Mouse (Mus musculus) gonadal fat pad, adult 2 months (tissue): ENCODE measurements around the gene Ddx27. TPM values are rescaled to one million over a fixed set of nuclear protein-coding genes. Genes with fewer than 3 reads are reported as not detected.

Experiments
- DNase-seq: peaks from one replicate; pipeline ENCODE4 v3.0.0-alpha.2; 2012; ENCODE audit warnings: low read depth
- polyA plus RNA-seq: library from polyadenylated mRNA; depleted of rRNA; stranded (reverse); fragments of >200 nt; gene quantifications from 2 replicates; pipeline ENCODE4 v1.2.3, GENCODE M21; 2012

The Ddx27 gene
- polyA plus RNA-seq, 1 experiment: 26.0 TPM

DNA sequence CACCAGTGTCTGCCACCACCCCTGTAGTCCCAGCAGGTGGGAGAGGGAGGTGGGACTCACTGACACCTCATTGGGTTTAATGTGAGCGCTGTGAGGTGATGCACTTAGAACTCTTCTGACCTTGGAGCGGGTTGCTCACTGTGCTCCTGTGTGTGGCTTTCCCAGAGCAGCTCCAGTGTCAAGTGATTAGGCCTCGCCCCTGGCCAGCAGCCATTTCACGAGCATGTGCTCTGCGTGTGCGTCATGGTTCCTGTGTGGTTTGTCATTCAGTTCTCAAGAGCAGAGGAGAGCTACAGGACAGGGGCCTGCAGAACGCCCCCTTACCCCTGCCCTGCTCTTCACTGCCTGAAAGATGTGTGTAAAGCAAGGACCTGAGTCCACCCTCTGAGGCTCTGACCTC is 13.6 kb downstream of the Ddx27 start:
- DNase-seq: no peak

DNA sequence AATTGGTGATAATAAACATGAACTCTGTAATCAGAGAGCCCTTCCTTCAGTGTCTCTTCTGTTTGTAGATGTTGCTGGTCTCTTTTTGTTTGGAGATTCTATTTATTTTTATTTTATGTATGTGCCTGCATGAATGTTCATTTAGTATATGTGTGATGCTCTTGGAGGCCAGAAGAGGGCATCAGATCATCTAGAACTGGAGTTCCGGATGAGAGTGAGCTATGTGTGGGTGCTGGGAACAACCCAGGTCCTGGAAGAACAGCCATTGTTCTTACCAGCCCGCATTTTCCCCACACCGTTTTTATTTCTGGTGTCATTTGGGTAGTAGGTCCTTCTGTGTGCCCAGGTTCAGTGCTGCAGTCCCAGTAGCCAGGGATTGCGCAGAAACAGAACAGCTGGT is 15.5 kb downstream of the Ddx27 start:
- DNase-seq: no peak

DNA sequence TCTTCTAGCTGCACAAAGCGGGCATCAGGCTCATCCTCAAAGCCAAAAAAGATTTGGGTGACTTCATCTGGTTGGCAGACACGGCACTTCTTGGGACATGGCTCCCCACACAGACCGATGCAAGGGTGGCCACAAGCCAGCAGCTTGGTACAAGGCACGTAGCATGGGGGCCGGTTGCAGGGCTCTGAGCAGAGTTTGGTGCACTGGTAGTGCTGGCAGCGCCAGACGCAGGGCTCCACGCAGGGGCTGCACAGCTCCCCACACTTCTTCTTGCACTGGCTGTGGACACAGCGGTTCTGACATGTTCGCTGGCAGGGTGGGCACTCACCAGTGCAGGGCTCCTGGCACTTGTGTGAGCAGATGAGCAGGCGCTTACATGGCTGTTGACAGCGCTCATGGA is 22.7 kb downstream of the Ddx27 start:
- DNase-seq: no peak

DNA sequence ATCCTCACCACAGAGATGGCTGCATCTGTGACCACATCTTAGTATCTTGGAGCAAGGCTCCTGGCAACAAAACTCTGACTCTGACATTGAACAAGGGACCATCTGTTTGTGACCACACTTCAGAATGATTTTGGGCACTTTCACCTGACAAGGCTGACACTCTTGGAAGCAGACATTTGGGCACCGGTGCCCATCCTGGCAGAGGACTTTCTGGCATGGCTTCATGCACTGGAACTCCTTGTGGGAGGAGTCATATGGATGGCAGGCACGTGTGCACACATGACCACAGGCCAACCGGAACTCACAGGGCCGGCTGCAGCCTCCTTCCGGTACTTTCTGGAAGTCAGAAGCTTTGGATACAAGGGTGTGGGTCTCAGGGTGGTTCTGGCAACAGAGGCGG is 23.3 kb downstream of the Ddx27 start:
- DNase-seq: no peak

DNA sequence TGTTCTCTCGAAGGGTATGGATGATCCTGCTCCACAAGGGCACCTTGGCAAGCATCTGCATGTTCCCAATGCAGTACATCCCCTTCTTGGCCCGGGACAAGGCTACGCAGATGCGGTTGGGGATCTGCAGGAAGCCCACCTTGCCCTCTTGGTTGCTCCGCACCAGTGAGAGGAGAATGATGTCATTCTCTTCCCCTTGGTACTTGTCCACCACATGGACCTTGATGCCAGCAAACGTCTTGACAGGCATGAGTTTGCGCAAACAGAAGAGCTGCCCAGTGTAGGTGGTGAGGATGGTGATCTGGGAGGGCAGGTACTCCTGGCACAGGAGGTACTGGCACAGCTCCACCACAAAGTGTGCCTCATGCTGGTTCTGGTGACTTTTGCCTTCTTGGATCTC is 23.7 kb downstream of the Ddx27 start:
- no peak for DNase-seq

DNA sequence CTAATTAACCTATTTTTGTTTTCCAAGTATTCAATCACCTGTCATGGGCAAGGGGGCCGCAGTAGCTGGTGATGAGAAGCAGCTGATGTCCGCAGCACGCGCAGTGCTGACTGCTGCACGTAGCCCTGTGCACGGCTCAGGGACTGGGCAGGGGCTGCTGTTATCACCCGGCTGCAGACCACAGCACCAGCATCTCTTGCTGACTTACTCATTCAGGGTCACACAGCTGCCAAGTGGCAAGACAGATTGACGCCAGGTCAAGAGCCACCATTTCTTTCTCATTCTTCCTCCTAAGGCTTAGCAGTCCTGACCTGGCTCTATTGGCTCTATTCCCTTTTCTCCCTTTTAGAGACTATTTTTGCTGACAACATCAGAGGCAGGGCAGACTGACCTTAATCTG is 24.4 kb downstream of the Ddx27 start:
- DNase-seq: no peak

- DNase-seq: no peak
Measured at GRCm38 (mm10) chr2:167043400-167044121, 28.6 kb downstream of the Ddx27 start.

- DNase-seq: peak; percentile 60
Measured at GRCm38 (mm10) chr2:167048223-167048622, 33.2 kb downstream of the Ddx27 start.

- no peak for DNase-seq
Measured at GRCm38 (mm10) chr2:167048698-167049358, 33.8 kb downstream of the Ddx27 start.

- DNase-seq: no peak
Measured at GRCm38 (mm10) chr2:167053127-167053844, 38.3 kb downstream of the Ddx27 start.

DNA sequence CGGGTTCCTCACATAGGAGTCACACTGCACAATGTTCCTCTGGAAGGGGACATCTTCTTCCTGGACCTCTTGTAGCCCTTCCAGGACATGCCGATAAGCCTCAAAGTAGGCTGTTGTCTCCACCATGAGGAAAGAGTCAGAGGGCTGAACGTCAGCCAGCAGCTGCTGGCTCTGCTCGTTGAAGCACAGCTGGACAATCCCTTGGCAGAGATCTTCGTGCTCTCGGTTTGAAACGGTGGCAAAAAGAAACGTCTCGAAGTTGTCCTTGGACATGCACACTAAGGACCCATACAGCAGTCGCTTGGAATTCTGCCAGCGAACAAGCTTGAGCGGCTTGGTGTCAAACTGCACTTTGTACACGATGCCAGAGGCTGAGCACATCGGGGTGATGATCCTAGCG is 40.4 kb downstream of the Ddx27 start:
- DNase-seq: no peak

- no peak for DNase-seq
Measured at GRCm38 (mm10) chr2:167056210-167056941, 41.4 kb downstream of the Ddx27 start.

DNA sequence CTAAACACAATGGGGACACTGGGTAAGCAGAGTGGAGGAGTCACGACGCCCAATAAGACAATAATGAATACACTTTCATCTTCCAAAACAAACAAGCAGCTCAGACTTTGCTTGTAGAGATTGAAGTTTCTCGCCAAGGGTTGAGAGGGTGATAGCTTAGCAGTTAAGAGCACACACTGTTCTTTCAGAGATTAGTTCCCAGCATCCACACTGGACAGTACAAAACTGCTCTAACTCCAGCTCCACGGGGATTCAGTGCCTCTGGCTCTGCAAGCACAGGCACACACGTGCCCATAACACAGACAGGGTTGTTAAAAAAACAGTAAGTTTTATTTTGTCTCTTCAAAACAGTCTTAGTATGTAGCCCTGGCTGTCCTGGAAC is 41.9 kb downstream of the Ddx27 start:
- no peak for DNase-seq

GRCm38 (mm10) chr2:167058201-167058600 is 43.2 kb downstream of the Ddx27 start:
- no peak for DNase-seq

- no peak for DNase-seq
Measured at GRCm38 (mm10) chr2:167058814-167059387, 43.9 kb downstream of the Ddx27 start.

DNA sequence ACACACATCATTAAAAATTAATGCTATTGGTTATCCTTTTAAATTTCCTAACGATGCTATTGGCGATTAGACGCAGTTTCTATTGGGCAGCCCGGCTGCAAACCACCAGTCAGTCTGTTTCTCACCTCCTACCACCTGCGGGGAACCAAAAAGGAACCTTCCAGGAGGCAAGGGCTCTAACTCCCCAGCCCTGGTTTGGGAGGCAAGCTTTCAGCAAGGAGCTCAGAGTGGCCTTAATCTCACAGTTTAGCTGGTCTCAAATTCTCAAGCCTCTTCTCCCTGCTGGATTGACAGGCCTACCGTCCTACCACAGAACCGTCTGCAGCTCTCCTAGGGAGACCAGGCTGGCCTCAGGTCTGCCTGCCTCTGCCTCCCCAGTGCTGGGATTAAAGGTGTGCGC is 44.5 kb downstream of the Ddx27 start:
- no peak for DNase-seq

DNA sequence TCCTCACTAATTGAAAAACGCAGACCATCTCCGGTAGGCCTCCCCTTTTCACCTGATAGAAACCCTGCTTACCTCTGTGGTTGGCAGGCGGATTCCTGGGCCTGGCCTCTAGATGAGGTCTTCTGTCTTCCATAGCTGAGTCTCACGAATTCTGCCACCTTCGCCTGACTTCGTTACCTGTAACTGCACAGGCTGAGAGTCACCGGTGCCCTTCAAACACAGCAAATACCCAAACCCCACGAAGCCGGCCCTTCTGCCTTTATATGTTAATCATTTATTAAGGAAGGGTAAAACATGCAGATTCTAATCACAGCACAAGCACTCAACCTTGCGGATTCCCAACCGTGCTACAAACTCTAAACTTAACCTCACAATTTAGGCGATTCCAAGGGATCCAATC is 45.0 kb downstream of the Ddx27 start:
- DNase-seq: no peak

DNA sequence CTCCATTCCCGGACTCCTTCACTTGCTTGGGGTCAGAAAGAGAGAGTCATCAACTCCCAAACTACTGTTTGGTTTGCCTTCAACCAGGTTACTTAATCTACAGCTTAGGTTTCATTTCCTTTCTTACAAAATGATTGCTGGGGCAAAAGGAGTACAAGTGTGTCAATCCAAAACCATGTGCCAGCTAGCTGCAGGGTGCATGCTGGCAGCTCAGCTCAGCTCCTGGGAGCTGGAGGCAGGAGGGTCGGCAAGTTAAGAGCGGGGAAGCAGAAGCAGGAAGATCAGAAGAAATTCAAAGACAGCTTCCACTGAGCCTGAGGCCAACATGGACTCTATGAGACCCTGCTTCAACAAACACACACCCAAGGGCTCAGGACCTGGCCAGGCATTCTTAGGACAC is 45.4 kb downstream of the Ddx27 start:
- no peak for DNase-seq

DNA sequence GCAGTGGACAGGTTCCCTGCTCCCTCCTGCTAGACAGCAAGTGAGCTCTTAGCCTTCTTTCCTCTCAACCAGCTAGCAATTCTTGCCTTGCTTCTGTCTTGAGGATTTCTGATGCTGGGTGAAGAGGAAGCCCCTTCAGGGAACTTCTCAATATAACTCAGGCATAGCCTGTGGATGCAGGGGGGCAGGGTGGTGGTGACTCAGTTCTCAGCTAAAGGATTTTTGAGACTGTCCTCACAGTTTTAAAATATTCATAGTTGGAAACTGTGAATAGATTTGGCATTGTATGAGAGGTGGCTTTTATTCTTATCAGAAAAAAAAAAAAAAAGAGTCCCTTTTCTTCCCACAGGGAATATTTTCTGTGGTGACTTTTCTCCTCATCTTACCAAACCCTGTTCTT is 45.8 kb downstream of the Ddx27 start:
- DNase-seq: no peak

DNA sequence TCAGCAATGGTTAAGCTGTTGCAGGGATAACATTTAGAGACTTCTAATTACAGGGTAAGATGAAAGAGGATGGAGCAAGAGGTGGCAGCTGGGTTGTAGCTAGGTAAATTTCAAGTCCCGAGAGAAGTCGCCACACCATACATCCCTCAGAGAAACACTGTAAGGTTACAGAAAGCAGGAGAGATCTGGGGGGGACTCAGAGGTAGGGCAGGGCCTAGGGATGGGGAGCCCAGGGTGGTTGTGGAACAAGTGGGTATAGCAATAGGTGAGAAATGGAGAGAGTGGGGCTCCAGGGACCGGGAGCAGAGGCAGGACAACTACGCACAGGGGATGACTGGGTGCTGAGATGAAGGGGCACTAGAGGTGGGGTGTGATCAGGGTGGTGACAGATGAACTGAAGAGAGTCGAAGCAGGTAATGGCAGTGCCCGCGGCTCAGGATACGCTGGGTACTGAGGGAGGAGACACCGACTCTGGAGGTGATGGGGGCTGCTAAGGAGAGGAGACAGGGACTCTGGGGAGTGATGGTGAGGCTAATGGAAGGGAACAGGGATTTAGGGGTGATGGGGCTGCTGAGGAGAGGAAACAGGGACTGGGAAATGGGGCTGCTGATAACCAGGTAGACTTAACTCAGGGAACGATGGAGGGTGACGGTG is 46.5 kb downstream of the Ddx27 start:
- DNase-seq: no peak

DNA sequence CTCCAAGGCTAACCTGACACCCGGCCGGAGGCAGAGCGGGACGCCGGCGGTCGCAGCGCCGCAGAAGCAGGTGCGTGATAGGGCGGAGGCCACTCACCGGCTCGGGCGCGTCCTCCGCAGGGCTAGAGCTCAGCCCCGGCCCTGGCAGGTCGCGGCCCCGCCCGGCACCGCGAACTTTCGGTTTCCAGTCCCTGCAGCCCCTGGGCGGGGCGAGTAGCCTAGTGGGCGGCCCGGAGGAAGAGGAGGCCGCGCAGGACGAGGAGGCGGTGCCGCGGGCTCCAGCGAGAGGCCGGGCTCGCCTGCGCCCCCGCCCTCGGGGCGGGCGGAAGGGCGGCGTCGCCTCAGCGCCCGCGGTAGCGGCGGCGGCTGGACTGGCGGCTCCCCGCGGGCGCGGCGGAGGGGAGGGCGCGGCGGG is 47.5 kb downstream of the Ddx27 start:
- DNase-seq: no peak
